Mouse (Mus musculus): ENCODE results near the gene Ttc9b. TPM values are rescaled to one million over a fixed set of nuclear protein-coding genes. Genes with fewer than 3 reads are reported as not detected.

The Ttc9b gene
- polyA plus RNA-seq (2017; shearing (Covaris generic)) = not detected

DNA sequence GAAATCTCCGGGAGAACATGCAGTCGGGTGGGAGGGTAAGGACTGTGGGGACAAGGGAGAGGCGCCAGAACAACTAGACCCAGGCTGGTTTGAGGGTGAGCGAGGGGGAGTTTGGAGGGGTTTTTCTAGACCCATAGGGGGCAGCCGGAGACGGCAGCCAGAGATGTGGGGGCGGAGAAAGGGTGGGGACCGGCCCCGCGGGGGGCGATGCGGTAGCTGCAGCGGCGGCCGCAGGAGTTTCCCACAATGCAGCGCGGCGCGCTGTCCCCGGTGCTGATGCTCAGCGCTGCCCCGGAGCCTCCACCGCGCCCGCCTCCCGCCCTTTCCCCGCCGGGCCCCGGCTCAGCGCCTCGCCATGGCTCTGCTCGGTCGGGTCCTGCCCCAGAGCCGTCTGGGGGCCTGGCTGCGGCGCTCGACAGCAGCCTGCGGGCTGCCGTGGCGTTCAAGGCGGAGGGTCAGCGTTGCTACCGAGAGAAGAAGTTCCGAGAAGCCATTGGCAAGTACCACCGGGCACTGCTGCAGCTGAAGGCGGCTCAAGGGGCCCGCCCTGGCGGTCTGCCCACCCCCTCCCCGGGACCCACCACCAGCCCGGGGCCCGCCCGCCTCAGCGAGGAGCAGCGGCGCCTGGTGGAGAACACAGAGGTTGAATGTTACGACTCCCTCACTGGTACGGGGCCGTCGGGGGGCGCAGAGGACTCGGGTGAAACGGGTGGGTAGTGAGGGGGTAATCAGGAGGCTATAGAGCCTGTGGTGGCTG lies at the start of gene Ttc9b:
Gene Ttc9b, plus strand, starts transcription at position 235 of the 757 bp plus-strand sequence.

DNA sequence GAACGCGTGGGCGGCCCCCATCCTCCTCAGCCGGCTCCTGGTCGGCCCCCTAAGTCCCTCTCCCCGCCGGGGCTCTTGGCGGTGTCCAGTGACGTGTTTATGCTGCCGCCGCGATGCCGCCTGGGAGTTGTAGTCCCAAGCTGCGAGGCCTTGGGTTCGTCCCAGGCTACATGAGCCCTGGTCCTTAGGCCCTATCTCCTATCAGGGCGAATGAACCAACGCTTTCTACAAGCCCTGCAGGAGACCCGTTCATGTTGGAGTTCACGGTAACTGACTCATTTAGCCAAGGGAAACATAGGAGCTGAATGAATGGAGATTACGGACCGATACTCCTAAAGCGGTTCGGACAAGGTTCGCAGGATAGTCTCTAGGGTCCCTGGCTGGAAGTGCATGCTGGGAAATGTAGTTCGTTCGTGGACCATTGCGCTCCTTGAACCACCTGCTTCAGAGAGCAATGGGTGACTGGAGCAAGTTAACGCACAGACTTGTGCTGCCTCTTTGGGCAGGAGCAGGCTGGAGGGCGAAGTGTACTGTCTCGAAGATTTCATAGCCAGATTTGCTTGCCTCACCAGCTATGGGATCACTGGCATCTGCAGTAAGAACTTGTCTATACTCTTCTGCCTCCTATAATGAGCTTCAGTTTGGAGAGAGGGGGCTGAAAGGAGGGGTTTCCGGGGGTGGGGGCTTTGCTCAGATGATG lies 21.0 kb downstream of the Ttc9b start, which contains the start of gene Map3k10:
Gene Map3k10, minus strand, starts transcription at position 77 of the 700 bp plus-strand sequence.

DNA sequence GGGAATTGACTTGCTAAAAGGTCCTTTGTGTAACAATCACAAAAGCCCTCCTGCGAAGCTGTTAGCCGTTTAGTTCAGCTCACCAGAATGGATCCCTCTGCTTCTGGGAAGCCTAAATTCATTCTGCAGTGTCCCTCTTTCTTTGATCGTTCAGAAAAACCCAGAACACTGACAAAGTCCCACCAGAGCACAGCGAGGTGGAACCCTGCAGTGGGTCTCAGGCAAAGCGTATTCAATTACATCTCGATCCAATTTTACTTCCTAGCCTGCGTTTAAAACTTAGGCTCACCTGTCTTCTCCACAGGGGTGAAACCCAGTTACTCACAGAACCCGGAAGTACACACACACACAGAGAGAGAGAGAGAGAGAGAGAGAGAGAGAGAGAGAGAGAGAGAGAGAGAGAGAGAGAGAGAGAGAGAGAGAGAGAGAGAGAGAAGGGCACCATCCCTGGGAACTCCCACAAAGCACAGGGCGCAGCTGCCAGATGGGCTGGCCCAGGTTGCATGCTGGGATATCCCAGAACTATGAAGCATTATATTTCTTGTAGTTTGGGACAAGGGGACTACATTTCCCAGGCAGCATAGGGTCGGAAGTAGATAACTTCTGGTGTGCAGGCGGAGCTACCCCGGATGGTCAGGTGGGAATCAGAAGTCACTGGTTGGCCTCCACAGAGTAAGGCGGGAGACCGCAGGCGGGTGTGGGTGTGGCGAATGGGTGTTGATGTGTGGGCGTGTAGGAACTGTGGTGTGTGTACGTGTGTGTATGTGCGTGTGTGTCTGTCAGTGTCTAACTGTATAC lies 35.3 kb downstream of the Ttc9b start, which contains the start of gene Zfp607b:
Gene Zfp607b, plus strand, starts transcription at position 526 of the 798 bp plus-strand sequence.

Other genes starting within 250 kb of the Ttc9b start
- gene Sptbn4, start 206.2 kb upstream of the Ttc9b start, polyA plus RNA-seq (2017; shearing (Covaris generic)) = 0.21 TPM
- gene Blvrb, start 205.9 kb upstream of the Ttc9b start, polyA plus RNA-seq (2017; shearing (Covaris generic)) = 20.1 TPM
- 57.3 TPM for gene Sertad3, start 180.1 kb upstream of the Ttc9b start, polyA plus RNA-seq (2017; shearing (Covaris generic))
- 77.0 TPM for gene Sertad1, start 167.0 kb upstream of the Ttc9b start, polyA plus RNA-seq (2017; shearing (Covaris generic))
- 0.56 TPM for gene Prx, start 154.6 kb upstream of the Ttc9b start, polyA plus RNA-seq (2017; shearing (Covaris generic))
- gene Hipk4, start 130.6 kb upstream of the Ttc9b start, polyA plus RNA-seq (2017; shearing (Covaris generic)) = not detected
- gene Pld3, start 100.7 kb upstream of the Ttc9b start, polyA plus RNA-seq (2017; shearing (Covaris generic)) = 198 TPM
- 28.0 TPM for gene 2310022A10Rik, start 100.7 kb upstream of the Ttc9b start, polyA plus RNA-seq (2017; shearing (Covaris generic))
- 106 TPM for gene Akt2, start 62.4 kb upstream of the Ttc9b start, polyA plus RNA-seq (2017; shearing (Covaris generic))
- 0.62 TPM for gene Map3k10, start 20.7 kb downstream of the Ttc9b start, polyA plus RNA-seq (2017; shearing (Covaris generic))
- 4.4 TPM for gene Zfp607b, start 35.4 kb downstream of the Ttc9b start, polyA plus RNA-seq (2017; shearing (Covaris generic))
- gene Zfp60, start 77.5 kb downstream of the Ttc9b start, polyA plus RNA-seq (2017; shearing (Covaris generic)) = 18.1 TPM
- gene Zfp626, start 153.3 kb downstream of the Ttc9b start, polyA plus RNA-seq (2017; shearing (Covaris generic)) = 3.2 TPM
- 9.0 TPM for gene Zfp59, start 184.7 kb downstream of the Ttc9b start, polyA plus RNA-seq (2017; shearing (Covaris generic))
- gene Zfp607a, start 203.6 kb downstream of the Ttc9b start, polyA plus RNA-seq (2017; shearing (Covaris generic)) = 11.7 TPM

Data from activated CD4-positive, CD25-positive, alpha-beta regulatory T cell, adult 9 weeks (primary cell).